Mouse (Mus musculus) ES-E14 (cell line): Measurements from ENCODE around the gene Ubc. TPM values are rescaled to one million over a fixed set of nuclear protein-coding genes. Genes with fewer than 3 reads are reported as not detected.

Source experiments
- DNase-seq: peaks from one replicate; pipeline ENCODE4 v3.0.0-alpha.2; 2013; ENCODE audit warnings: low read depth, low spot score
- H3K27ac ChIP-seq: 2 replicates; pipeline ENCODE4 v1.5.1; 2012; ENCODE audit warnings: low read depth, mild to moderate bottlenecking, low read length, moderate library complexity, mixed read lengths; ENCODE audit not compliant: poor library complexity, insufficient read depth, severe bottlenecking
- H3K36me3 ChIP-seq: 2 replicates; pipeline ENCODE4 v1.6.1; 2012; ENCODE audit warnings: mild to moderate bottlenecking, low read length, moderate library complexity, mixed read lengths; ENCODE audit not compliant: control insufficient read depth, poor library complexity, insufficient read depth, severe bottlenecking
- H3K4me1 ChIP-seq, 2 experiments: fragments of 150-350 bp in 1 of 2; sonication (generic) in 1 of 2; 2 replicates each; pipeline ENCODE4 v1.6.1; 2012; ENCODE audit warnings: low read length in 2 of 2, mild to moderate bottlenecking in 1 of 2, mixed read lengths in 1 of 2; ENCODE audit not compliant: control insufficient read depth in 2 of 2, insufficient read depth in 2 of 2, poor library complexity in 1 of 2
- H3K4me3 ChIP-seq, 2 experiments: fragments of 150-350 bp in 1 of 2; sonication (generic) in 1 of 2; 2 replicates each; pipeline ENCODE4 v1.5.1; 2012; ENCODE audit warnings: low read length in 2 of 2, low read depth in 1 of 2, mild to moderate bottlenecking in 1 of 2, mixed read lengths in 1 of 2; ENCODE audit not compliant: insufficient read depth in 1 of 2, poor library complexity in 1 of 2, severe bottlenecking in 1 of 2
- H3K9ac ChIP-seq: 2 replicates; pipeline ENCODE4 v1.6.1; 2012; ENCODE audit warnings: low read depth, mild to moderate bottlenecking, low read length, mixed read lengths; ENCODE audit not compliant: poor library complexity, insufficient read depth, severe bottlenecking
- H3K9me3 ChIP-seq: fragments of 150-350 bp; sonication (generic); 2 replicates; pipeline ENCODE4 v1.6.1; 2012; ENCODE audit warnings: low read depth, mild to moderate bottlenecking, low read length; ENCODE audit not compliant: control insufficient read depth, insufficient read depth
- CHD2 ChIP-seq: IDR thresholded peaks from 2 replicates; pipeline ENCODE4 v1.6.1; 2014; ENCODE audit warnings: mild to moderate bottlenecking, low read depth, low read length, inconsistent platforms
- HCFC1 ChIP-seq: IDR thresholded peaks from 2 replicates; pipeline ENCODE4 v1.6.1; 2012; ENCODE audit warnings: low read length, inconsistent platforms, borderline replicate concordance; ENCODE audit not compliant: insufficient read depth
- MAFK ChIP-seq: IDR thresholded peaks from 2 replicates; pipeline ENCODE4 v1.6.1; 2014; ENCODE audit warnings: mild to moderate bottlenecking, low read depth, low read length, inconsistent platforms; ENCODE audit not compliant: insufficient read depth
- ZC3H11A ChIP-seq: IDR thresholded peaks from 2 replicates; pipeline ENCODE4 v1.6.1; 2012; ENCODE audit warnings: low read depth, mild to moderate bottlenecking, inconsistent platforms, low read length, borderline replicate concordance
- ZNF384 ChIP-seq: IDR thresholded peaks from 2 replicates; pipeline ENCODE4 v1.6.1; 2012; ENCODE audit warnings: low read depth, low read length, inconsistent platforms
- in situ Hi-C, 2 experiments: fragments of 600-800 bp; cut with MboI; formaldehyde crosslinking; loops; one replicate each; pipeline ENCODE4 v1.15.1; 2025; ENCODE audit warnings: low sequenced_read_pairs in 2 of 2, inconsistent platforms in 1 of 2; ENCODE audit not compliant: unreplicated experiment in 2 of 2
- total RNA-seq: library from RNA; depleted of rRNA; stranded (reverse); fragments of 300-350 nt; gene quantifications from 2 replicates; pipeline ENCODE4 v1.2.3, GENCODE M21; 2012

Gene Ubc
- total RNA-seq, 1 experiment: 1,120 TPM

DNA sequence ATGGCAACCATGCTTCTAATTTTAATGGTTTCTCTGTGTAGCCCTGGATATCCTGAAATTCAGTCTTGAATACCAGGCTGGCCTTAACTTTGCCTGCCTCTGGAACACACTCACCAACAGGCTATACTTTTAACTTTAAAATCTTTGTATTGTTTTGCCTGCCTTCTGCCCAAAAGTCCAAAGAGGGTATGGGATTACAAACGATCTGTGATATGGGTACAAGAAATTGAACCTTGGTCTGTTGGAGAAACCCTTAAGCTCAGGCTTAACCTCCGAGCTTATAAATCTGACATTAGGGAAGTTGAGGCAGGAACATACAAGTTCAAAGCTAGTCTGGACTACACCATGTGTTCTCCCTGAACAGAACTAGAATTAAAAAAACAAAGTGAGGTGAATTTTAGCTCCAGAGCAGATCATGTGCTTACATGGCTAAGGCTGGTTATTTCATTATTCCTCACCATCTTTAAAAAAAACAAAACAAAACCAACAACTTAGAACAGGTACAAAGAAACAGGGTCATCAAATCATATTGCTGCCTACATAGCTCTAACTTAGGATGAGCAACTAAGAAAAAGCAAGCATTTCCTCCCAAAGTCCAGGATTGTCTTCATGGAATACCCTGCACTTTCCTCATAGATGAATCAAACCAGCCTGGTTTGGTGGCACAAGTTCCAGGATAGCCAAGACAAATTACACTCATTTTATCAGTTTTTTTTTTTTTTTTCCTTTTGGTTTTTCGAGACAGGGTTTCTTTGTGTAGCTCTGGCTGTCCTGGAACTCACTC lies 6.2 kb downstream of the Ubc start:
- Histone ChIP-seq H3K4me3 (no peak overlapping the region), H3K27ac (no peak overlapping the region), H3K9me3 (no peaks in the 10 kb centered on the region), H3K36me3 (peaks cover 20% of the 10 kb centered on the region), H3K9ac (no peak overlapping the region), H3K4me1 (no peaks in the 10 kb centered on the region)
- DNase-seq: no peak
- in situ Hi-C loops: no loop called here
- TF ChIP-seq ZC3H11A (no peak), HCFC1 (no peak), CHD2 (no peak; the same call in 1 of the 2 replicates), MAFK (no peak), ZNF384 (no peak)

DNA sequence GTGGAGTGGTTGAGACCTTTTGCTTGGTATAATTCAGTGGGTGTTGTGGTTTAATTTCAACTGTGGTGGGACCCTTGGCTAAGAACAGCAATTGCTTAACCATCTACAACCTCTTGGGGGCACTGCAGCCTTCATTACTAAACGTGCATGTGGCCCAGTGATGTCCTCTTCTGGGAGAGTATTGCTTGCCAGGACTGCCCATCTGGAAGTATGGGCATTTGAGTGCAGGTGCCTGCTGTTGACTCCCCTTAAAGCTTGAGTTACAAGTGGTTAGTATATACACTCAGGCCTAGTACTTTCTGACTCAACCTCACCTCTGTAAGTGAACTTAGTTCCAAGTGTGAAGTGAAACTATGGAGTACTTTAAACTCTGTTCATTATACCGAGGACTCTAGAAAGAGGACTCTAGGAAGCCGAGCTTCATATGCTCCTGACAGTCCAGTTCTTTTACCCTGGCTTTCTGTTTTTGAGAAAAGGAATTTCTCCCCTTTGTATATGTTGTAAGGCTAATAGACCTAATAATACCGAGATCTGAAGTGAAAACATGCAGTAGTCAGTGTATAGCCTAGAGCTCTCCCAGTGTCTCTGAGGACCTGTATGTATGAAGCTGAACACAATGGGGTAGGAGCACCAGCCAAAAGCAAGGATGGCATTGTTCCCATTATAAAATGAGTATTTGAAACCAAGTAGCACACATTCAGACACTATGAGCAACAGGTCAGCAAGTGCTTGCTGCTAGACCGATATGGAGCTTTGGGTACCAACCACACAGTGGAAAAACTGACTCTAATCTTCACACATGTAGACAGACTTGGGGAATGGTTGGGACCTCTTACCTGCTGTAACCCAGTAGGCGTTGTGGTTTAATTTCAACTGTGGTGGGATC lies 7.1 kb downstream of the Ubc start:
- Histone ChIP-seq H3K9ac (no peak overlapping the region), H3K9me3 (no peaks in the 10 kb centered on the region), H3K27ac (no peak overlapping the region), H3K36me3 (peaks cover 11% of the 10 kb centered on the region), H3K4me1 (no peaks in the 10 kb centered on the region), H3K4me3 (no peak overlapping the region)
- in situ Hi-C loops: no loop called here
- no peak for DNase-seq
- no peak for TF ChIP-seq MAFK
- no peak for TF ChIP-seq ZNF384
- TF ChIP-seq ZC3H11A: no peak
- TF ChIP-seq CHD2: no peak; the same call in 1 of the 2 replicates
- TF ChIP-seq HCFC1: no peak

DNA sequence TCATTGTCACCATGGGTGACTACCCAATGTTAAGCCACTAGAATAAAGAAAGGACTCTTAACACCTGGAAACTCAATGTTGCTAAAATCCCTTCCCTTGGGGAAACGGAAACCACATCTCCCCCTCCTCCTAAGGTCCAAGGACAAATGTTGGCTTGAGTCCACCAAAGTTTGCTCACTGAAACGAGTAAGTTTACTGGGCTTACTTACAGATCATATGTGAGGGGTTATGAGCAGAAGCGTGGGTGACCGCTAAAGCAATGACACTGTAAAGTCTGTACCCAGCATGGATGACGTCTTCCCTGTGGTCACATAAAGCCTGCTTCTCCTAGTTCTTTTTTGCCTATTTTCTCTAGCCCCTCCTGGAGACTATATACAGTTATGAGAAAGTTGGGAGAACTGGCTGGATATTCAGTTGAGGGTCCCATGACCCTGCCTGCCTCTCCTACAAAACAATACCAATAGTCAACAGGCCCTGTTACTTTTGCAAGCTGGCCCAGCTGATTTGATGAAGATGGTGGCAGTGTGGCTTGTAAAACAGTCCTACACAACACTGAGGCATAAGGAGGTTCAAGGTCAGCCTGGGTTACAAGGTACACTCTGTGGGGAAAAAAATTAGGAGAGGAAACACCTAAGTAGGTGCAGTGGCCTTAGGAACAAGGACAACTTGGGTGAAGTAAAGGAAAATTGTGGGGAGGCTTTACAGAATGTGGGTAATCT lies 7.9 kb downstream of the Ubc start:
- DNase-seq: no peak
- Histone ChIP-seq H3K9me3 (no peaks in the 10 kb centered on the region), H3K9ac (no peak overlapping the region), H3K27ac (no peak overlapping the region), H3K4me3 (no peak overlapping the region), H3K4me1 (no peaks in the 10 kb centered on the region), H3K36me3 (peaks cover 11% of the 10 kb centered on the region)
- in situ Hi-C loops: no loop called here
- TF ChIP-seq ZNF384: no peak

DNA sequence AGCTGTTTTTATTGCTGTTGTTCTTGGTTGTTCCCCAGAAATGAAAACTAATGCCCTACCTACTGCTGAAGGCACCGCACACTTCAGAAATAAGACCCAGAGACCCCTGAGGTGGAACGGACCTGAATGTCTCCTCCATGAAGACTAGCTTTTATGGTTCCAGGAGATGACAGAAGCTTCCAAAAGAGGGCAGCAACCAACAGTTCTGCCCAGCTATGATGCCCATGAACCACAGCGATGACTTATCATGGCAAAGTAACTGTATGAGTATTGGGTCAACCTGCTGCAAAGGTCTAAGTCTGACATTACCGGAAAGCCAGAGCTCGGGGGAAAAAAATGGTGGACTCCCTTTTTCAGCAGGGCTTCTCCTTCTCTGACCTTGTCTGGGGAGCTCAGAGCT lies 11.1 kb downstream of the Ubc start:
- no peak for TF ChIP-seq ZC3H11A
- TF ChIP-seq ZNF384: no peak
- TF ChIP-seq MAFK: no peak
- no peak for TF ChIP-seq HCFC1
- TF ChIP-seq CHD2: no peak
- H3K4me1 ChIP-seq: no peaks in the 10 kb centered on the region
- H3K27ac ChIP-seq: no peak overlapping the region
- H3K4me3 ChIP-seq: no peak overlapping the region
- H3K36me3 ChIP-seq: no peaks in the 10 kb centered on the region
- in situ Hi-C loops: no loop called here
- no peak overlapping the region for H3K9ac ChIP-seq
- H3K9me3 ChIP-seq: no peaks in the 10 kb centered on the region
- DNase-seq: no peak
